Mouse (Mus musculus) small intestine, adult 10 weeks (tissue): ENCODE results near the gene Ass1. TPM values are rescaled to one million over a fixed set of nuclear protein-coding genes. Genes with fewer than 3 reads are reported as not detected.

Experiments used
- polyA plus RNA-seq: library from polyadenylated mRNA; stranded (reverse); fragments of 350-450 nt; fragmentation: Illumina TruSeq; extraction: RNeasy Lipid Tissue Mini Kit (QIAGEN cat#74804); gene quantifications from one replicate; pipeline ENCODE4 v1.2.3, GENCODE M21; 2014; ENCODE audit warnings: low replicate concordance

Ass1 gene
- not detected for polyA plus RNA-seq

GRCm38 (mm10) chr2:31469931-31470682 is at the start of gene Ass1:
TSS of gene Ass1 (plus strand) at chr2:31470207.

Other genes starting within 250 kb of the Ass1 start
- not detected for gene Ncs1, start 224.4 kb upstream of the Ass1 start, polyA plus RNA-seq
- not detected for gene Hmcn2, start 155.8 kb upstream of the Ass1 start, polyA plus RNA-seq
- gene Fubp3, start 102.4 kb downstream of the Ass1 start, polyA plus RNA-seq = 25.6 TPM
- gene Prdm12, start 169.8 kb downstream of the Ass1 start, polyA plus RNA-seq = not detected
- gene Exosc2, start 200.5 kb downstream of the Ass1 start, polyA plus RNA-seq = 5.9 TPM
- gene Abl1, start 218.2 kb downstream of the Ass1 start, polyA plus RNA-seq = 39.0 TPM